Mouse (Mus musculus): ENCODE measurements around the gene Slc9a7. TPM values are rescaled to one million over a fixed set of nuclear protein-coding genes. Genes with fewer than 3 reads are reported as not detected.
A peak's percentile ranks its signal among the peaks of the same experiment; 100 is the strongest.

Gene Slc9a7
- polyA plus RNA-seq, 1 experiment, result 11.8 TPM

- no peak for DNase-seq (ENCODE audit: low read depth)
- no peak for TF ChIP-seq CTCF (IDR thresholded peaks at IDR 0.05; ENCODE audit: borderline replicate concordance, extremely low read depth, insufficient read depth, insufficient read length)
- TF ChIP-seq POLR2A (IDR thresholded peaks at IDR 0.05; ENCODE audit: borderline replicate concordance, extremely low read depth, insufficient read depth, insufficient read length, poor library complexity, severe bottlenecking), result no peak
Observed at GRCm38 (mm10) chrX:20271980-20272379, 19.6 kb downstream of the Slc9a7 start.

DNA sequence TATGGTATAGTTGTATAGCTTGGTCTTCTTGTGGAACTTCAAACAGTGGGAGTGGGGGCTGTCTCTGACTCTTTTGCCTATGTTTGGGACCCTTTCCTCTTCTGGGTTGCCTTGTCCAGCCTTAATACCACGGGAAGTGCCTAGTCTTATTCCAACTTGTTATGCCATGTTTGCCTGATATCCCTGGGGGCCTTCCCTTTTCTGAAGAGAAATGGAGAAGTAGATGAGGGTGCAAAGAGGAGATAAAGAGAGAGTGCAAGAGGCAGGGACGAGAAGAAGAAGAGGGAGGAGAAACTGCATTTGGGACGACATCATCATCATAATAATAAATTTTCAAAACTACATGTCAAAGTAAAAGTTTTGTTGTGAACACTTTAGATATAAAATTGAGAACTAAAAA is 21.6 kb downstream of the Slc9a7 start:
- no peak for DNase-seq (ENCODE audit: low read depth)
- no peak for TF ChIP-seq CTCF (IDR thresholded peaks at IDR 0.05; ENCODE audit: borderline replicate concordance, extremely low read depth, insufficient read depth, insufficient read length)
- TF ChIP-seq POLR2A (IDR thresholded peaks at IDR 0.05; ENCODE audit: borderline replicate concordance, extremely low read depth, insufficient read depth, insufficient read length, poor library complexity, severe bottlenecking), result no peak

- DNase-seq (ENCODE audit: low read depth), result no peak
- TF ChIP-seq CTCF (IDR thresholded peaks at IDR 0.05; ENCODE audit: borderline replicate concordance, extremely low read depth, insufficient read depth, insufficient read length) (no peak), POLR2A (IDR thresholded peaks at IDR 0.05; ENCODE audit: borderline replicate concordance, extremely low read depth, insufficient read depth, insufficient read length, poor library complexity, severe bottlenecking) (no peak)
Observed at GRCm38 (mm10) chrX:20264370-20264769, 27.2 kb downstream of the Slc9a7 start.

DNA sequence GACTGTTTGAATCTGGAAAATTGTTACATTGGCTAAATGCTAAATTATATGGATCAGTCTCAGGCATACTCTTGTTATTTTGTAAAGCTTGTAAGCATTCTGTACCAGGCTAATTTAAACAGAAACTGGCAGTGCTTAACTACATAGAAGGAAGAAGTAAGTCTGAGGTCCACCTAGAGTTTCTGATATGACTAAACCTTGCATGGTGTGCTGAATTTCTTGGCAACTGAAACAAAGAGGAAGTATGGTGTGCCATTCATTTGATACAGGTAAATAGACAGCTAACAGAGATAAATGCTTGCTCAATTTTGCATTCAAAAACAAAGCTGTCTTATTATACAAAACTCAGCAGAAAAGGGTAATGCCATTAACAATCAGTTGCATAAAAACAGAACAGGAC is 63.5 kb downstream of the Slc9a7 start:
- DNase-seq (ENCODE audit: low read depth), result no peak
- TF ChIP-seq CTCF (IDR thresholded peaks at IDR 0.05; ENCODE audit: borderline replicate concordance, extremely low read depth, insufficient read depth, insufficient read length), result no peak
- no peak for TF ChIP-seq POLR2A (IDR thresholded peaks at IDR 0.05; ENCODE audit: borderline replicate concordance, extremely low read depth, insufficient read depth, insufficient read length, poor library complexity, severe bottlenecking)

- TF ChIP-seq CTCF (IDR thresholded peaks at IDR 0.05; ENCODE audit: borderline replicate concordance, extremely low read depth, insufficient read depth, insufficient read length) (no peak), POLR2A (IDR thresholded peaks at IDR 0.05; ENCODE audit: borderline replicate concordance, extremely low read depth, insufficient read depth, insufficient read length, poor library complexity, severe bottlenecking) (no peak)
Observed at GRCm38 (mm10) chrX:20221486-20221885, 70.1 kb downstream of the Slc9a7 start.

DNA sequence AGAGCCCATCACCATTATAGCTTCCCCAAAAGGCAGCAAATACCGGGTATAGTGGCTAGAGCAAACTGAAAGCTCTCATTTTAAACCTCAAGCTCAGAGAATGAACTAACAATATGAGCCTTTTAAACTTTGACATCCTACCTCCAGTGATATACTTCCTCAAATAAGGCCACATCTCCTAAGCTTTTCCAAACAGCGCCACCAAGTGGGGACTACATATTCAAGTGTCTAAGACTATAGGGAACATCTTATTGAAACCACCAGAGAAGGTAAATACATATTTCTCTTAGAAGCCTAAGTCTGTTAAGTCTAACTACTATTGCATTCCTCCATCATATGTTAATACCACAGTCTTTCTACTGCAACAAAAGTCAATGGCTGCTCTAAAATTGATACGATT is 106.0 kb downstream of the Slc9a7 start:
- no peak for DNase-seq (ENCODE audit: low read depth)
- TF ChIP-seq POLR2A (IDR thresholded peaks at IDR 0.05; ENCODE audit: borderline replicate concordance, extremely low read depth, insufficient read depth, insufficient read length, poor library complexity, severe bottlenecking), result no peak

More at GRCm38 (mm10) chrX:20221486-20221885, 70.1 kb downstream of the Slc9a7 start:
- DNase-seq (ENCODE audit: low read depth), result no peak

GRCm38 (mm10) chrX:20176792-20177191 is 114.8 kb downstream of the Slc9a7 start:
- TF ChIP-seq CTCF (IDR thresholded peaks at IDR 0.05; ENCODE audit: borderline replicate concordance, extremely low read depth, insufficient read depth, insufficient read length) (no peak), POLR2A (IDR thresholded peaks at IDR 0.05; ENCODE audit: borderline replicate concordance, extremely low read depth, insufficient read depth, insufficient read length, poor library complexity, severe bottlenecking) (no peak)
- no peak for DNase-seq (ENCODE audit: low read depth)

DNA sequence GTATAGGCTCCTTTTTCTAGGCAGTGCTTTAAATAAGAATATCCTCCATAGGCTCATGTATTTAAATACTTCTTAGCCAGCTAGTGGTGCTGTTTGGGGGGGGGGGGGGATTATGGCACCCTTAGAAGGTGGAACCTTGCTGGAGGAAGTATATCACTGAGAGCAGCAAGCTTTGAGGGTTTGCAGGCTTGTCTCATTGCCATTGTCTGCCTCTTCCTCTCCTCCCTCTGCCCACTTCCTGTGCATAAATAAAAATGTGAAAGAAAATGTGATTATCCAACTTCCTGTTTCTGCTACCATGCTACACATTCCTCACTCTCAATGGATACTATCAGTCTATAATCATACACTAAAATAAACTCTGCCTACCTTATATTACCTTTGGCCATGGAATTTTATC is 123.2 kb downstream of the Slc9a7 start:
- no peak for DNase-seq (ENCODE audit: low read depth)
- no peak for TF ChIP-seq POLR2A (IDR thresholded peaks at IDR 0.05; ENCODE audit: borderline replicate concordance, extremely low read depth, insufficient read depth, insufficient read length, poor library complexity, severe bottlenecking)
- no peak for TF ChIP-seq CTCF (IDR thresholded peaks at IDR 0.05; ENCODE audit: borderline replicate concordance, extremely low read depth, insufficient read depth, insufficient read length)

GRCm38 (mm10) chrX:20164984-20165383 is 126.6 kb downstream of the Slc9a7 start:
- DNase-seq (ENCODE audit: low read depth), result no peak
- TF ChIP-seq CTCF (IDR thresholded peaks at IDR 0.05; ENCODE audit: borderline replicate concordance, extremely low read depth, insufficient read depth, insufficient read length) (no peak), POLR2A (IDR thresholded peaks at IDR 0.05; ENCODE audit: borderline replicate concordance, extremely low read depth, insufficient read depth, insufficient read length, poor library complexity, severe bottlenecking) (no peak)

- TF ChIP-seq CTCF (IDR thresholded peaks at IDR 0.05; ENCODE audit: borderline replicate concordance, extremely low read depth, insufficient read depth, insufficient read length) (peak; percentile 61; the same call in 1 of the 2 replicates), POLR2A (IDR thresholded peaks at IDR 0.05; ENCODE audit: borderline replicate concordance, extremely low read depth, insufficient read depth, insufficient read length, poor library complexity, severe bottlenecking) (no peak)
- peak; percentile 65 for DNase-seq (ENCODE audit: low read depth)
Observed at GRCm38 (mm10) chrX:20162322-20162711, 129.3 kb downstream of the Slc9a7 start.

DNA sequence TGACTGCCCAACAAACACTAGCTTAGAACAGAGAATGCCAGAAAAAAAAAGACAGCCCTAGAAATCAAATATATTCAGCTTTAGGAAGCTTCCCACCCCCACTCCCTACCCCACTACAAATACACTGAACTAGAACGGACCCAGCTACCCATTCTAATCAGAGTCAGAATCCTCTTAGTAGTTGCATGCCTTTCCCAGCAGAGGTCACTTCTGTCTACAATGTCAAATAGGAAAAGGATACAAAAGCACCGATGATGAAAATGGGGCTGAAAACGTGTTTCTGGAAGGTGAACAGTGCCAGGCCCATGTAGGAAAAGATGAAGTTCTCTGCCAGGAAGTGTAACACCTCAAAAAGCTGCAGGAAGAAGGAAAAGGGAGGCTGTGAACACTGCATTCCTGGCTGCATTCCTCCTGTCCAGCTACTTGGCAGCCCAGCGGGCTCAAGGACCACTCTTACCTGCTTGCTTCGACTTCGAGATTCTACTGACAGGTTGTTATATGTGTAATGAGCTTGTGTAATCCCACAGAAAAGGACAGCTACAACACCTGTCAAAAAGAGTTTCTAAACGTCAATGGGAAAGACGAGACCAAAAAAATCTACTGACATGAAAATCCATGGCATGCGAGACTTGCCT is 129.8 kb downstream of the Slc9a7 start:
- DNase-seq (ENCODE audit: low read depth), result peak; percentile 10
- TF ChIP-seq POLR2A (IDR thresholded peaks at IDR 0.05; ENCODE audit: borderline replicate concordance, extremely low read depth, insufficient read depth, insufficient read length, poor library complexity, severe bottlenecking), result no peak
- TF ChIP-seq CTCF (IDR thresholded peaks at IDR 0.05; ENCODE audit: borderline replicate concordance, extremely low read depth, insufficient read depth, insufficient read length), result peak; percentile 17; the same call in 1 of the 2 replicates

DNA sequence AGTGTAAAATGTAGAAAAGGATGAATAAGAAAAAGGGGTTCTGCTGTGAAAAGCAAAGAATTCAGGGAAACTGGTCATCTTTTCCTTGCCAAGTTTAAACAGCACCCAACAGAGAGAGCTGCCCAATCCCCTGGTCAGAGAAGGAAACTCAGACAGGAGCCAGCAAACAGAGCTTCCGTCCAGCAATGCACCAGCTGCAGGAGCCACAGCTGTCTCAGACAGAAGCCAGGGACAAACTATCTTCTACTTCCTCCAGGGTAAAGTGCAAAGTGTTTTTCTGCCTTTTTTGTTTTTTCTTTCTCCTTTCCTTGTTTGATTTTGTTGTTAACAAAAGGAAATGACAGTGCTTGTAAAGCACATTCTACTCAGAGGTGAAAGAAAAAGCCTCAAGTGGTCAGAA is 131.3 kb downstream of the Slc9a7 start:
- TF ChIP-seq POLR2A (IDR thresholded peaks at IDR 0.05; ENCODE audit: borderline replicate concordance, extremely low read depth, insufficient read depth, insufficient read length, poor library complexity, severe bottlenecking) (no peak), CTCF (IDR thresholded peaks at IDR 0.05; ENCODE audit: borderline replicate concordance, extremely low read depth, insufficient read depth, insufficient read length) (no peak)
- no peak for DNase-seq (ENCODE audit: low read depth)

Data from brain, embryonic 14.5 days (tissue).